Mouse (Mus musculus): ENCODE data around the gene Cenpf.

Cenpf gene

GRCm38 (mm10) chr1:189687654-189688387, at the start of gene Cenpf:
Gene Cenpf, minus strand, starts transcription at chr1:189688086.
- peak; percentile 97 for DNase-seq

DNA sequence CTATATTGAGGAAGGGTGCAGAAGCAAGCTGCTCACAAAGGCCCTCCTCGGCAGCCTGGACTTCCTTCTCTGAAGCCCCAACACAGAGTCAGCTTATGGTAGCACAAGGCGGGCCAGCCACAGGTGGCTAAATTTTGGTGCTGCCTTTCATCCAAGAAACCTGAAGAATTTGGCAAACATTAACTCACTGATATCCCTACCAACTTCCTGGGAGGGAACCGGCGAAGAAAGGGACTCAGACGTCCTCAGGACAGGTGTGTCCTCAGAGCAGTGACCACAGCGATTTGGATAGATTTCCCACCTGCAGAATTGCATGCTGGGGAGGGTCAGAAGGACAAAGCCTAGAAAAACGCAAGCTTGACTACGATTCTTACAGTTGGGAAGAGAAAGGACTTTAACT, 44.3 kb upstream of the Cenpf start:
- no peak for DNase-seq

GRCm38 (mm10) chr1:189731697-189732096, 43.8 kb upstream of the Cenpf start:
- DNase-seq = no peak

DNA sequence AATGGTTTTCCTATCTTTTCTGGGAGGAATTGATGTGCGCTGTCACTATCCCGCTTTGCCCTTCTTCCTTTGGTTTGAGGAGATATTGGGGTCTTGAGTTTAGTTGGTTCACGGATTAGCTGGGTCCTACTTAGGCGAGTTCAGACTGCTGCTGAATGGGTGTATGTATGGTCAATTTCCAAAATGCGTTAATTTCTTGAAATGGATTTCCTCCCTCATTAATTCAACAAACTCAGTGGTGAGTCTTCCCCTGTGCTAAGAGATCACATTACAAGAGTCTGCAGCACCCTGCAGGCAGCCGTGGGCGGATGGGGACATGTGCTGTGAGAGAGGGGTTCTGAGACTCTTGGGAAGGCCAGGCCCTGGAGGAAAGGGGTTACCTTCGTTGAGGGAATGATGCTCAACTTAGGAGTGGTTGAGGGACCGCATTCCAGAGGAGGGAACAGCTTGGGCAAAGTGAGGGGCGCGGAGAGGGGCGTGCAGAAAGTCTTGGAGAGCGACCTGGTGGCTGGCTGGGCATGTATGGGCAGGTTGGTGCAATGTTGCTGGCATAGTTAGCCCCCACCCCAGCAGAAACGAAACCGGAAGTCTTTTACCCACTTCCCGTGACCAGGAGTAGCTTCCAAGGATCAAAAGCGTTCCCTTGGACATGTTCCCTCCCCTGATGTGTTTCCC, 41.4 kb upstream of the Cenpf start:
- no peak for DNase-seq

GRCm38 (mm10) chr1:189728784-189729115, 40.9 kb upstream of the Cenpf start:
- DNase-seq = no peak

GRCm38 (mm10) chr1:189727884-189728783, 40.2 kb upstream of the Cenpf start, which contains the start of gene Ptpn14:
Gene Ptpn14, plus strand, starts transcription at chr1:189728268.
- peak; percentile 88 for DNase-seq

GRCm38 (mm10) chr1:189727346-189727883, 39.5 kb upstream of the Cenpf start:
- DNase-seq = peak; percentile 81

DNA sequence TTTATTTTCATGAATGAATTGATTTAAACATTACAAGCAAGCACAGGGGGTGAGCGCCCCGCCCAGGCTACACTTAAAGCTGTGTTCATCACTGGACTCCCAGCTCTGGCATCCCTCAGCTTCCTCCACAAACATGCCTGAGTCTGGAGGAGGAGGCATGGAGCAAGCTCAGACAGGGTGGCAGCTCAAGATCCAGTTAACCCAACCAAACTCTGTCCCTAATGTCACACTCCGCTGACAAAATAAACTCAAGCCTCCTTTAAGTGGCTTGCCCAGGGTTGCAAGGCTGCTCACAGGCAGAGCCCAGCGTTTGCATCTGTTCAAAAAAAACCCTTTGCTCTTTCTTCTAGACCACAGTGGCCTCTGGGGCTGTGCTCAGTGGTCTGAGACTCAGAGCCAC, 38.2 kb upstream of the Cenpf start:
- no peak for DNase-seq

DNA sequence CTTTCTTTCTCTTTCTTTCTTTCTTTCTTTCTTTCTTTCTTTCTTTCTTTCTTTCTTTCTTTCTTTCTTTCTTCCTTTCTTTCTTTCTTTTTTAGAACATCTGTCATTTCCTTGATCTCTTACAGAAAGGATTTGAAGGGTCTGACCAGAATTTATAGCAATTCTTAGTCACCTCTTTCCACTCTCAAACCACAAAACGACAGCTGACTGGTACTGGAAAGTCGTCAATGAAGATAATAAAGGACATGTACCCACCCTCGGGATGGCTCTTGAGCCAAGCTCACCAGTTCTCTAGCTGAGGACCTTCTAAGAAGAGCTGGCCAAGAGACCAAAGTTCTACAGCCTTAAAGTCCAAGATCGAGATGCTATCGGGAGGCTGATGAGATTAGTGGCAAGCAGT, 30.7 kb upstream of the Cenpf start:
- no peak for DNase-seq

DNA sequence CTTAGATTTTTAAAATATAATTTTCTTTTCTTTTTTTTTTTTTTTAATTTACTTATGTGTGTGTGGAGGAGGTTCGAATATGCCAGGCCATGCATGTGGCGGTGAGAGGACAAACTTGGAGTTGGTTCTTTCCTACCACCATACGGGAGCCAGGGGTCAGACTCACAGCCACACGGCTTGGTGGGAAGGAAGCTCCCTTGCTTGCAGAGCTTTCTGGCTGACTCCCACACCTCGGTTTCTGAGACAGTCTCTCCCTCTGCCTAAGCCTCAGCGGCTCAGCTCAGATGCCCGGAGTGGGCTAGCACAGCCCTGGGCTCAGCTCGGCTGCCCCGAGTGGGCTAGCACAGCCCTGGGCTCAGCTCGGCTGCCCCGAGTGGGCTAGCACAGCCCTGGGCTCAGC, 29.7 kb upstream of the Cenpf start:
- no peak for DNase-seq

DNA sequence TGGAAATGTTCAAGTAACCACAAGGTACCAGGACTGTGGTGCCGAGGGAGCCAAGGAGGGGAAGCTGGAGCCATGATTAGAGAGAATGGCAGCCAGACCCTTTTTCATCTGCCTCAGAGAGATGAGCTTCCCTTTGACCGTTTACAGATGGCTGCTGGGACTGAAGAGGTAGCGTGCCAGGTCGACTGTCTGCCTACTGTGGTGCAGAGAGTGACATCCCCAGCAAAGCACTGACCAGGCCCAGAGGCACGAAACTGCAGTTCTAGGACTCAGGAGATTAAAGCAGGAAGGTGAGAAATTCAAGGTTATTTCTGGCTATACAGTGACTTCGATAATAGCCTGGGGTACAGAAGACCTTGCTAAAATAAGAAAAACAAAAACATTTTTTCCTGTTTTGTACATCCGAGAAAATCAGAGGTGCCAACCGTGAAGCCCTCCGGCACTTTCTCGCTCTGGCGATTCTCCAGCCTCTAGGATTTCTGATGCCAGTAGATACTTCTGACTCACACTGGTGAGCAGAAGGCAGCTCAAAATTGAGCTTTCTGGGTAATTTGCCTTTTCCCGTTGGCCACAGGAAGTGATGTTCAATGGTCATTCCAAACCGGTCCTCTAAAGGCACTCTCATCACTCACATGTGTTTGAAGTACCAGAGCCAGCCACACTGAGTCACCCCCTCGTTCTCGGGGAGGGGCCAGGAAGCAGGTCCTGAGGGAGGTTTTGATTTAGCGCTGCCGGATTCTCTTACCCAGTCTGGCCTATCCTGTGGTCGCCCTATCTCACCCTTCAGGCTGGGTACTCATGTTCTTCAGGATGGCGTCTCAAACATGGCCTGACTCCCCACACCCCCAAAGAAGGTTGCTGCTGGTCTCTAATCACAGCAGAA, 28.3 kb upstream of the Cenpf start:
- no peak for DNase-seq

- DNase-seq = no peak
Observed at GRCm38 (mm10) chr1:189709001-189709400, 21.1 kb upstream of the Cenpf start.

DNA sequence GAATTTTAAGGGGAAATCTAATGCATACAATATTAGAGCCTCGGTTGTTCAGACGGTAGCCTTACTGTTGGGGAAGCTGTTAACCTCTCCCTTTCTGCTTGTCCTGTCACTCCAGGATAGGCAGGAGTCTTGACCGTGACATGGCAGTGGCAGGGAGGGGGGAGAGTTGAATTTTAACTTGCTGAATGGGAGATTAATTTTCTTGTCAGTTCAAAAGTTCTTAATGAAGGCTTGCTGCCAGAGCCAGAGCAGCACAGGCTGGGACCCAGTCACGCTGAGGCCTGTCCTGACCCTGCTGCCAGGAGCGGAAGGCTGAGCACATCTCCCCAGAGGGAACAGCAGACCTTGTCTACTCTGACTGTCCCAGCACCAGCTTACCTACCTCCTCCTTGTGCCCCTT, 19.5 kb upstream of the Cenpf start:
- no peak for DNase-seq

- no peak for DNase-seq
Observed at GRCm38 (mm10) chr1:189707014-189707413, 19.1 kb upstream of the Cenpf start.

- no peak for DNase-seq
Observed at GRCm38 (mm10) chr1:189706040-189706645, 18.3 kb upstream of the Cenpf start.

DNA sequence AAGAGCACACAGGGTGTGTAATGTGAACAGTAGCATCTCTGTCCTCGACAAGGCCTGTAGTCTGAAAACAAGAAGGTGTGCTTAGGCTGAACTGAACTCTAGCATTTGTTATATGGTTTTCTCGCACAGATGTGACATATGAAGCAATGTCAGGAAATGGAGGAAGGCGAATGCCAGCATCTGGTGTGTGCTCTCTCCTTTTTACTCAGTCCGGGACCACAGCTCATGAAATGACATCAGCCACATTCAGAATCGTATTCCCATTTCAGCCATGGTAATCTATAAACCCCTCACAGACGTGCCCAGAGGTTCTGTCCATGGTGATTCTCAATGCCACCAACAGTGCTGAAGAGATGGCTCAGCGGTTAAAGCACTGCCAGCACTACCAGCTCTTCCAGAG, 15.7 kb upstream of the Cenpf start:
- no peak for DNase-seq

DNA sequence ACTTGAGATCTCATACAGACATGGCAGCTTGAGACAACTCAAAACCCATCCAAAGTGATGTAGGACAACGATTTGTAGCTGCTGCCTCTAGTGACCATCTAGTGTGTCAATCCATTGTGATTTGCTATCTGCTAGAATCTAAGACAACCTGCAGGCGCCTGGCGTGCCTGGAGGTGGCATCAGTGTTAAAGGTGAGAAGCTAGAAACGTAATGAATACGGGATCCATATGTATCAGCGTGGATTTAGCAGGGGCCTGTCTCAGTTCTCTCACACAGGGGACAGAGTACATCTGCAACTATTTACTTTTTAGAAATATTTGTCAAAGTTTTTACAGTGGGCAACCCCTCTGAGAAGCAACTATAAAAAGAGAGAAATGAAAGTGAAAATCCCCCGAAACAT, 15.3 kb upstream of the Cenpf start:
- DNase-seq = no peak

DNA sequence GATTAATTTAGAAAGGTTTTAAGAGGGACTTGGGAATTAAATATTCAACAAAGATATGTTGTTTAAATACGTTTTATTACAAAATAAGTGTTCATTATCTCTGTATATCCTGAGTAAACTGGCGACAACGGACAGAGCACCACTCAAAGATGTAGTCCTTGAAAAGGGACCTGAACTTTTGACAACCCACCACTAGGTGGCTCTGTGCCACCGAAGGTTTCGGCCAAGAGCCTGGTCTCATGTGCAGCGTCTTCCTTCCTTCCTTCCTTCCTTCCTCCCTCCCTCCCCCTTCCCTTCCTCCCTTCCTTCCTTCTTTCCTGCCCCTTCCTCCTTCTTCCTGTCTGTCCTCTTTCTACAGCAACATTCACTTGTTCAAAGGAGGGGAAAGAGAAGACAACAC, 13.1 kb upstream of the Cenpf start:
- peak; percentile 80 for DNase-seq

DNA sequence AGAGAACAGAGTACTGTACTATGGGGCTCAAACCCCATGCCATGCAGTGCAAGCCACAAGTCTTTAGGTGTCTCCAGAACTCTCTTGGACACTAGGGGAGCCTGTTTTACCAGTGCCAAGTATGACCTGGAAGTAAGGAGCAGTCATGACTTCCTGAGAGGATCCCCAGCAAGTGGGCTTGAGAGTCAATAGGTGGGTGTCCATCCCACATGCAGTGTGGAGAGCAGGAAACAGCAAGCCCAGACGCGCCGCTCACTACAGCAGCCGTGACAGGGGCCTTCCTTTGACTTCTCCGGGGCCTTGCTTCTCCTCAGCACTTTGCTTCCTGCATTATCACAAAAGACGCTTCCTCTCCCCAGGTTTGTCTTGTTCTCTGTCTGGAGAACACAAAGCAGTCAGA, 12.3 kb upstream of the Cenpf start:
- no peak for DNase-seq

DNA sequence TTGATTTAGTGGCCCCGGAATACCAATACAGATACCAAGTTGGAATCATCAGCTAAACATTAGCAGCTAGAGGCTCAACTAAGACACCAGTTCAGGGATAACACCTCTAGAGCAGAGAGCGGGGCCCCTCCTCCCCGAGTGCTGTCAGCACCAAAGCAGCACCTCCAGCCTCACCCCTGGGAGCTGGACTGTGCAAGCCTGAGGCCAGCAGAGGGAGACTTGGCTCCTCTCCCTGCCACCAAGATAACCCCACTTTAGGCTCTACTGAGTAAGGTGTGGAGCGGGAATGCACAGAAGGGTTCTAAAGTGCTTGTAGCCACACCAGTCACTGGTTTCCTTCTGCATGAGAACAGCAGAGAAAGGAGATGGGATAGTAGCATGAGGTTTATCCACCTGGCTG, 10.5 kb upstream of the Cenpf start:
- no peak for DNase-seq

- DNase-seq = no peak
Observed at GRCm38 (mm10) chr1:189695321-189695720, 7.4 kb upstream of the Cenpf start.

GRCm38 (mm10) chr1:189694391-189694790, 6.5 kb upstream of the Cenpf start:
- DNase-seq = no peak
